Mouse (Mus musculus) stomach, embryonic 14.5 days (tissue): Measurements from ENCODE around the gene Flnb. TPM values are rescaled to one million over a fixed set of nuclear protein-coding genes. Genes with fewer than 3 reads are reported as not detected.
A peak's percentile ranks its signal among the peaks of the same experiment; 100 is the strongest.

Experiments used
- ATAC-seq: fragments of 200-750 bp; cut with Nextera tagmentation; 2 replicates; pipeline ENCODE4 v1.8.0; 2017; ENCODE audit warnings: low read depth, moderate TSS enrichment; ENCODE audit not compliant: insufficient number of reproducible peaks, insufficient read depth, low FRiP score
- H3K27ac ChIP-seq: fragments of 300-500 bp; sonication (generic); 2 replicates; pipeline ENCODE4 v1.5.1; 2014; ENCODE audit warnings: mild to moderate bottlenecking, low read length, moderate library complexity, mixed read lengths
- H3K27me3 ChIP-seq: fragments of 300-500 bp; sonication (generic); 2 replicates; pipeline ENCODE4 v1.6.1; 2014; ENCODE audit warnings: low read length, control low read depth, mixed read lengths; ENCODE audit not compliant: control insufficient read depth, insufficient read depth
- H3K36me3 ChIP-seq: fragments of 300-500 bp; sonication (generic); 2 replicates; pipeline ENCODE4 v1.6.1; 2014; ENCODE audit warnings: mild to moderate bottlenecking, control low read depth, low read length, moderate library complexity, mixed read lengths; ENCODE audit not compliant: control insufficient read depth, insufficient read depth
- H3K4me1 ChIP-seq: fragments of 300-500 bp; sonication (generic); 2 replicates; pipeline ENCODE4 v1.6.1; 2014; ENCODE audit warnings: low read length, control low read depth, mixed read lengths; ENCODE audit not compliant: control insufficient read depth, insufficient read depth
- H3K4me2 ChIP-seq: fragments of 300-500 bp; sonication (generic); replicated peaks from 2 replicates; pipeline ENCODE4 v1.6.1; 2014; ENCODE audit warnings: low read depth, low read length, control low read depth
- H3K4me3 ChIP-seq: fragments of 300-500 bp; sonication (generic); 2 replicates; pipeline ENCODE4 v1.5.1; 2014; ENCODE audit warnings: low read depth, low read length, control low read depth
- H3K9ac ChIP-seq: fragments of 300-500 bp; sonication (generic); replicated peaks from 2 replicates; pipeline ENCODE4 v1.6.1; 2014; ENCODE audit warnings: low read depth, mild to moderate bottlenecking, control low read depth, low read length, moderate library complexity, mixed read lengths
- H3K9me3 ChIP-seq: fragments of 300-500 bp; sonication (generic); 2 replicates; pipeline ENCODE4 v1.6.1; 2016; ENCODE audit warnings: low read depth, low read length, control low read depth; ENCODE audit not compliant: control insufficient read depth
- WGBS: fragments of 180-500 bp; shearing (Covaris S2); extraction: QIAGEN DNeasy Blood & Tissue Kit; methylation state at CpG from one replicate; pipeline ENCODE4 v1.1.7; 2014; 5-methylcytosine and 5-hydroxymethylcytosine counted together
- polyA plus RNA-seq: library from polyadenylated mRNA; unstranded; fragments of >200 nt; fragmentation: Nextera tagmentation; extraction: Ambion mirVana; gene quantifications from 2 replicates; pipeline ENCODE4 v1.2.1, GENCODE M21; 2014

Gene Flnb
- polyA plus RNA-seq, 1 experiment from 2014 or later = 23.7 TPM

DNA sequence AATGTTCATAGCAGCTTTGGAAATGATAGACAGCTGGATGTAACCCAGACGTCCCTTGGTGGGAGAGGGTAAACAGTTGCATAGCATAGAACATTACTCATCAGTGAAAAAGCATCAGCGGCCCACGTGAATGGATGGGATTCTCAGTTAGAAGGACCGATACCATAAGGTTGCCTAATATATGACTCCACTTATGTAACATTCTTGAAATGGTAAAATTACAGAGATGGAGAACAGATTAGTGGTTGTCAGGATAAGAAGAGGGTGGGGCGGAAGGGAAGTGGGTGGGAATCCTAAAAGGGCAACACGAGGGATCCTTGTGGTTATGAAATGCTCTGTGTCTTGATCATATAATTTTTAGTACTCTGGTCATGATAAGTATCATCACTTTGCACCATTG lies 62.6 kb downstream of the Flnb start:
- Histone ChIP-seq H3K27me3 (no peaks in the 10 kb centered on the region), H3K9me3 (no peaks in the 10 kb centered on the region), H3K4me1 (no peaks in the 10 kb centered on the region), H3K4me3 (no peak overlapping the region), H3K4me2 (no peak overlapping the region), H3K9ac (no peak overlapping the region), H3K27ac (no peak overlapping the region), H3K36me3 (peaks cover 16% of the 10 kb centered on the region; the same call in 1 of the 2 replicates)
- 89% methylated on average over 6 of the region's 6 CpGs for WGBS
- ATAC-seq = no peak

GRCm38 (mm10) chr14:7881533-7881932 lies 63.8 kb downstream of the Flnb start:
- no peak for ATAC-seq
- 92% methylated on average over 11 of the region's 11 CpGs for WGBS
- H3K27ac ChIP-seq = no peak overlapping the region

GRCm38 (mm10) chr14:7882050-7882449 lies 64.3 kb downstream of the Flnb start:
- 86% methylated on average over 8 of the region's 8 CpGs for WGBS
- Histone ChIP-seq H3K4me2 (no peak overlapping the region), H3K27ac (no peak overlapping the region), H3K27me3 (no peaks in the 10 kb centered on the region), H3K9ac (no peak overlapping the region), H3K9me3 (no peaks in the 10 kb centered on the region), H3K4me1 (no peaks in the 10 kb centered on the region), H3K4me3 (no peak overlapping the region), H3K36me3 (peaks cover 21% of the 10 kb centered on the region; the same call in 1 of the 2 replicates)
- no peak for ATAC-seq

More at GRCm38 (mm10) chr14:7881533-7881932, 63.8 kb downstream of the Flnb start:
- H3K4me3 ChIP-seq = no peak overlapping the region
- no peaks in the 10 kb centered on the region for H3K9me3 ChIP-seq
- no peak overlapping the region for H3K9ac ChIP-seq
- H3K4me1 ChIP-seq = no peaks in the 10 kb centered on the region
- no peaks in the 10 kb centered on the region for H3K27me3 ChIP-seq
- H3K4me2 ChIP-seq = no peak overlapping the region
- H3K36me3 ChIP-seq = peaks cover 18% of the 10 kb centered on the region; the same call in 1 of the 2 replicates

- no peak overlapping the region for H3K9ac ChIP-seq
- ATAC-seq = no peak
- no peaks in the 10 kb centered on the region for H3K27me3 ChIP-seq
- no peak overlapping the region for H3K4me2 ChIP-seq
- H3K36me3 ChIP-seq = peaks cover 24% of the 10 kb centered on the region; the same call in 1 of the 2 replicates
- H3K4me3 ChIP-seq = no peak overlapping the region
- peaks cover 4% of the 10 kb centered on the region; the same call in 1 of the 2 replicates for H3K4me1 ChIP-seq
- H3K27ac ChIP-seq = no peak overlapping the region
- 100% methylated on average over 1 of the region's 1 CpGs for WGBS
- no peaks in the 10 kb centered on the region for H3K9me3 ChIP-seq
Observed at GRCm38 (mm10) chr14:7884158-7884557, 66.4 kb downstream of the Flnb start.

DNA sequence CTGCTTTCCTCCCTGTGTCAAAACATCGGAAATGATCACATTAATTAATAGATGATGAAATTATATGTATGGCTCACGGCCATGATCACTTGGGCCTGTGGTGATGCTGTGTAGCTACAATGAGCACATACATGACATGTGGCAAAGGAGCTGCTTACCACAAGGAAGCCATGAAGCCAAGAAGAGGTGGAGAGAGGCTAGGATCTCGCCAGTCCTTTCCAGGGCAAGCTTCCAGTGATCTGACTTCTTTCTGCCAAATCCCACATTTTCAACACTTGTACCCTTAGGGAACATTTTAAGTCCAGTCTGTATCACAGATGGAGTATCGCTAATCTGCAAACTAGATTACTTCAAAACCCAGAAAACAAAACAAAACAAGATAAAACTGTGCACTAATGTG lies 67.1 kb downstream of the Flnb start:
- no peak for ATAC-seq
- H3K27ac ChIP-seq = no peak overlapping the region
- H3K36me3 ChIP-seq = peaks cover 24% of the 10 kb centered on the region; the same call in 1 of the 2 replicates
- H3K27me3 ChIP-seq = no peaks in the 10 kb centered on the region
- peaks cover 9% of the 10 kb centered on the region; the same call in 1 of the 2 replicates for H3K4me1 ChIP-seq
- WGBS = 91% methylated on average over 4 of the region's 4 CpGs
- no peak overlapping the region for H3K4me3 ChIP-seq
- no peak overlapping the region for H3K4me2 ChIP-seq
- no peaks in the 10 kb centered on the region for H3K9me3 ChIP-seq
- H3K9ac ChIP-seq = no peak overlapping the region

DNA sequence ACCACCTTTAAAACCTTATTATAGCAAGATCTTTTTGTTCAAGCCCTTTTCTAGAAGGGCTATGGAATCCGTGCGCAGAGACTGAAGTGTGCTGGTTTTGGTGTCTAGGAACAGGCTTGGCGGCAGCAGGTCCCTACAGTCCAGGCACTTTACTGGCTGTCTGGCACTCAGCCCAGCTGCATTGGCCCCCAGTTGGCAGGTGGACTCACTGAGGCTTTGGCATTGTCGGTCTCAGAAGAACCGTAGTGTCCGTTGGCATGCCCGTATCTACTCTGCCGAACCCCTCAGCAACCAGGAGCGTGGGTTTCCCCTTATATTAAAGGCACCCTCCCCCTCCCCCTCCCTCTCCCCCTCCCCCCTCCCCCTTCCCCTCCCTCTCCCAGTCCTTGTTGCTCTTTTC lies 67.8 kb downstream of the Flnb start:
- peaks cover 9% of the 10 kb centered on the region; the same call in 1 of the 2 replicates for H3K4me1 ChIP-seq
- no peaks in the 10 kb centered on the region for H3K9me3 ChIP-seq
- no peak for ATAC-seq
- no peak overlapping the region for H3K27ac ChIP-seq
- no peaks in the 10 kb centered on the region for H3K27me3 ChIP-seq
- H3K36me3 ChIP-seq = peaks cover 26% of the 10 kb centered on the region; the same call in 1 of the 2 replicates
- no peak overlapping the region for H3K9ac ChIP-seq
- H3K4me3 ChIP-seq = no peak overlapping the region
- H3K4me2 ChIP-seq = no peak overlapping the region
- 92% methylated on average over 9 of the region's 9 CpGs for WGBS

DNA sequence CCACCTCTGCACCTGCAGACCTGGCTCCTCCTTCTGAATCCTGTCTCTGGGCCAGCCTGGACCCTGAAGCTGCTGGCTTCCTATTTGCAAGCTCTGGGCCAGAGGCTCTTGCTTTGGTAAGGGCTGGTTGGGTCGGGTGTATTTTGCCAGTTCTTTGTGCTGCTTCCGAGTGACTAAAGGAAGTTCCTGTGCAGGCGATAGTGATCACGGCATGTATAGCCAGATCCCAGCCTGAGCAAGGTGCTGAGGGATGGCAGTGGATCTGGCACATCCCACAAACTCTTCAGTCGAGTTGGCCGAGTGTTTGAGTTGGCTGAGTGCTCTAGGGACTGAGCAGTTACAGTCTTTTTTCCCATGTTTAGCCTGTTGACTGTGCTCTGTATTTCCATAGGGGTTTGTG lies 68.3 kb downstream of the Flnb start:
- peaks cover 30% of the 10 kb centered on the region; the same call in 1 of the 2 replicates for H3K36me3 ChIP-seq
- ATAC-seq = no peak
- no peak overlapping the region for H3K9ac ChIP-seq
- no peaks in the 10 kb centered on the region for H3K27me3 ChIP-seq
- no peak overlapping the region for H3K27ac ChIP-seq
- 86% methylated on average over 6 of the region's 6 CpGs for WGBS
- H3K4me1 ChIP-seq = peaks cover 9% of the 10 kb centered on the region; the same call in 1 of the 2 replicates
- H3K4me2 ChIP-seq = no peak overlapping the region
- no peak overlapping the region for H3K4me3 ChIP-seq
- no peaks in the 10 kb centered on the region for H3K9me3 ChIP-seq

GRCm38 (mm10) chr14:7887171-7887570 lies 69.4 kb downstream of the Flnb start:
- Histone ChIP-seq H3K27me3 (no peaks in the 10 kb centered on the region), H3K27ac (no peak overlapping the region), H3K36me3 (peaks cover 34% of the 10 kb centered on the region; the same call in 1 of the 2 replicates), H3K9ac (no peak overlapping the region), H3K4me2 (no peak overlapping the region), H3K4me1 (peaks cover 9% of the 10 kb centered on the region; the same call in 1 of the 2 replicates), H3K4me3 (no peak overlapping the region), H3K9me3 (no peaks in the 10 kb centered on the region)
- no peak for ATAC-seq
- WGBS = 94% methylated on average over 7 of the region's 7 CpGs

- H3K9ac ChIP-seq = no peak overlapping the region
- WGBS = 84% methylated on average over 6 of the region's 6 CpGs
- no peak overlapping the region for H3K4me2 ChIP-seq
- peak; percentile 49; the same call in 1 of the 2 replicates for ATAC-seq
- peaks cover 9% of the 10 kb centered on the region; the same call in 1 of the 2 replicates for H3K4me1 ChIP-seq
- peak overlapping the region; percentile 87; the same call in 1 of the 2 replicates for H3K27ac ChIP-seq
- no peaks in the 10 kb centered on the region for H3K9me3 ChIP-seq
- peaks cover 43% of the 10 kb centered on the region; the same call in 1 of the 2 replicates for H3K36me3 ChIP-seq
- no peak overlapping the region for H3K4me3 ChIP-seq
- no peaks in the 10 kb centered on the region for H3K27me3 ChIP-seq
Observed at GRCm38 (mm10) chr14:7888294-7888693, 70.5 kb downstream of the Flnb start.
